Mouse (Mus musculus) midbrain, embryonic 16.5 days (tissue): ENCODE results near the gene Apba2. TPM values are rescaled to one million over a fixed set of nuclear protein-coding genes. Genes with fewer than 3 reads are reported as not detected.
A peak's percentile ranks its signal among the peaks of the same experiment; 100 is the strongest.

Source experiments
- ATAC-seq: fragments of 200-750 bp; cut with Nextera tagmentation; 2 replicates; pipeline ENCODE4 v1.8.0; 2017; ENCODE audit warnings: moderate TSS enrichment
- H3K27ac ChIP-seq: fragments of 300-500 bp; sonication (generic); 2 replicates; pipeline ENCODE4 v1.5.1; 2014; ENCODE audit warnings: mild to moderate bottlenecking, low read length, mixed read lengths
- H3K27me3 ChIP-seq: fragments of 300-500 bp; sonication (generic); 2 replicates; pipeline ENCODE4 v1.6.1; 2014; ENCODE audit warnings: low read depth, low read length, mixed read lengths; ENCODE audit not compliant: control insufficient read depth, insufficient read depth
- H3K36me3 ChIP-seq: fragments of 300-500 bp; sonication (generic); 2 replicates; pipeline ENCODE4 v1.6.1; 2014; ENCODE audit warnings: mild to moderate bottlenecking, low read length, moderate library complexity, mixed read lengths; ENCODE audit not compliant: control insufficient read depth, insufficient read depth
- H3K4me1 ChIP-seq: fragments of 300-500 bp; sonication (generic); 2 replicates; pipeline ENCODE4 v1.6.1; 2014; ENCODE audit warnings: mild to moderate bottlenecking, low read length, mixed read lengths; ENCODE audit not compliant: control insufficient read depth, insufficient read depth
- H3K4me2 ChIP-seq: fragments of 300-500 bp; sonication (generic); 2 replicates; pipeline ENCODE4 v1.6.1; 2014; ENCODE audit warnings: mild to moderate bottlenecking, low read length, mixed read lengths
- H3K4me3 ChIP-seq: fragments of 300-500 bp; sonication (generic); 2 replicates; pipeline ENCODE4 v1.5.1; 2014; ENCODE audit warnings: low read depth, mild to moderate bottlenecking, low read length, moderate library complexity, mixed read lengths
- H3K9ac ChIP-seq: fragments of 300-500 bp; sonication (generic); 2 replicates; pipeline ENCODE4 v1.6.1; 2014; ENCODE audit warnings: low read depth, low read length, mixed read lengths
- H3K9me3 ChIP-seq: fragments of 300-500 bp; sonication (generic); replicated peaks from 2 replicates; pipeline ENCODE4 v1.6.1; 2014; ENCODE audit warnings: mild to moderate bottlenecking, low read length, mixed read lengths; ENCODE audit not compliant: control insufficient read depth, poor library complexity, severe bottlenecking
- WGBS: fragments of 180-500 bp; shearing (Covaris S2); extraction: QIAGEN DNeasy Blood & Tissue Kit; methylation state at CpG from one replicate; pipeline ENCODE4 v1.1.7; 2014; 5-methylcytosine and 5-hydroxymethylcytosine counted together
- polyA plus RNA-seq: library from polyadenylated mRNA; unstranded; fragments of >200 nt; fragmentation: Nextera tagmentation; extraction: Ambion mirVana; gene quantifications from 2 replicates; pipeline ENCODE4 v1.2.1, GENCODE M21; 2015

Apba2 gene
- 204 and 208 TPM in 2 replicates for polyA plus RNA-seq

GRCm38 (mm10) chr7:64501536-64502270 lies at the start of gene Apba2:
Gene Apba2, plus strand, starts transcription at chr7:64501706.
- Histone ChIP-seq H3K9ac (peak within 1 kb of the TSS; percentile 100), H3K36me3 (no peaks in the 10 kb centered on the region), H3K27me3 (no peaks in the 10 kb centered on the region), H3K9me3 (peaks cover 3% of the 10 kb centered on the region; the same call in 1 of the 2 replicates), H3K4me1 (peaks cover 36% of the 10 kb centered on the region), H3K4me3 (peak within 1 kb of the TSS; percentile 92), H3K27ac (peak within 1 kb of the TSS; percentile 99), H3K4me2 (peak within 1 kb of the TSS; percentile 58)
- ATAC-seq = peak; percentile 92
- under 1% methylated on average over 89 of the region's 96 CpGs for WGBS

GRCm38 (mm10) chr7:64451861-64452382 lies 49.6 kb upstream of the Apba2 start:
- Histone ChIP-seq H3K27ac (no peak overlapping the region), H3K9me3 (no peaks in the 10 kb centered on the region), H3K4me3 (no peak overlapping the region), H3K4me1 (no peaks in the 10 kb centered on the region), H3K36me3 (no peaks in the 10 kb centered on the region), H3K4me2 (no peak overlapping the region), H3K9ac (no peak overlapping the region), H3K27me3 (no peaks in the 10 kb centered on the region)
- 90% methylated on average over 5 of the region's 5 CpGs for WGBS
- no peak for ATAC-seq

- H3K9ac ChIP-seq = no peak overlapping the region
- no peaks in the 10 kb centered on the region for H3K27me3 ChIP-seq
- no peaks in the 10 kb centered on the region for H3K36me3 ChIP-seq
- 71% methylated on average over 4 of the region's 4 CpGs for whole genome bisulfite sequencing
- no peak overlapping the region for H3K27ac ChIP-seq
- H3K4me1 ChIP-seq = no peaks in the 10 kb centered on the region
- no peaks in the 10 kb centered on the region for H3K9me3 ChIP-seq
- H3K4me2 ChIP-seq = no peak overlapping the region
- ATAC-seq = no peak
- H3K4me3 ChIP-seq = no peak overlapping the region
These were observed 48.9 kb upstream of the Apba2 start for GRCm38 (mm10) chr7:64452471-64453222.

- Histone ChIP-seq H3K36me3 (no peaks in the 10 kb centered on the region), H3K9ac (no peak overlapping the region), H3K27ac (no peak overlapping the region), H3K27me3 (no peaks in the 10 kb centered on the region), H3K4me3 (no peak overlapping the region), H3K4me2 (no peak overlapping the region), H3K9me3 (no peaks in the 10 kb centered on the region), H3K4me1 (no peaks in the 10 kb centered on the region)
- no peak for ATAC-seq
- WGBS = 84% methylated on average over 4 of the region's 4 CpGs
These were observed 45.3 kb upstream of the Apba2 start for GRCm38 (mm10) chr7:64456176-64456575.

- H3K27ac ChIP-seq = no peak overlapping the region
- H3K27me3 ChIP-seq = no peaks in the 10 kb centered on the region
- H3K4me1 ChIP-seq = no peaks in the 10 kb centered on the region
- no peaks in the 10 kb centered on the region for H3K36me3 ChIP-seq
- ATAC-seq = no peak
- H3K9ac ChIP-seq = no peak overlapping the region
- H3K4me2 ChIP-seq = no peak overlapping the region
- no peak overlapping the region for H3K4me3 ChIP-seq
- H3K9me3 ChIP-seq = no peaks in the 10 kb centered on the region
- WGBS = 54% methylated on average over 3 of the region's 3 CpGs
These were observed 44.8 kb upstream of the Apba2 start for GRCm38 (mm10) chr7:64456676-64457075.

- Histone ChIP-seq H3K9me3 (no peaks in the 10 kb centered on the region), H3K9ac (no peak overlapping the region), H3K36me3 (no peaks in the 10 kb centered on the region), H3K4me2 (no peak overlapping the region), H3K4me3 (no peak overlapping the region), H3K4me1 (no peaks in the 10 kb centered on the region), H3K27me3 (no peaks in the 10 kb centered on the region), H3K27ac (no peak overlapping the region)
- WGBS = 72% methylated on average over 2 of the region's 2 CpGs
- no peak for ATAC-seq
These were observed 43.7 kb upstream of the Apba2 start for GRCm38 (mm10) chr7:64457811-64458210.

- WGBS = 45% methylated on average over 10 of the region's 10 CpGs
- no peak for ATAC-seq
- Histone ChIP-seq H3K4me3 (no peak overlapping the region), H3K4me2 (no peak overlapping the region), H3K9me3 (peaks cover 3% of the 10 kb centered on the region; the same call in 1 of the 2 replicates), H3K9ac (no peak overlapping the region), H3K27ac (no peak overlapping the region), H3K27me3 (no peaks in the 10 kb centered on the region), H3K4me1 (no peaks in the 10 kb centered on the region), H3K36me3 (no peaks in the 10 kb centered on the region)
These were observed 4.1 kb upstream of the Apba2 start for GRCm38 (mm10) chr7:64497438-64497837.

GRCm38 (mm10) chr7:64502271-64503180 lies 1.0 kb downstream of the Apba2 start:
- H3K4me1 ChIP-seq = peaks cover 42% of the 10 kb centered on the region

More at GRCm38 (mm10) chr7:64502271-64503180, 1.0 kb downstream of the Apba2 start:
- Histone ChIP-seq H3K27me3 (no peaks in the 10 kb centered on the region), H3K4me3 (peak overlapping the region; percentile 92), H3K4me2 (peak overlapping the region; percentile 58), H3K36me3 (no peaks in the 10 kb centered on the region), H3K9me3 (peaks cover under 1% of the 10 kb centered on the region; the same call in 1 of the 2 replicates), H3K9ac (peak overlapping the region; percentile 100), H3K27ac (peak overlapping the region; percentile 99)
- ATAC-seq = peak; percentile 25; the same call in 1 of the 2 replicates
- WGBS = 2% methylated on average over 30 of the region's 47 CpGs
